Comparison of ENCODE assay signal across 8 mouse cellular contexts in genomic region chr7:29523700-29524099, GRCm38 (mm10). TPM values are rescaled to one million over a fixed set of nuclear protein-coding genes. Genes with fewer than 3 reads are reported as not detected.
DNase-seq lines count a peak whose midpoint lies in the region; ATAC-seq and TF ChIP-seq lines count a peak whose summit lies in the region.

No protein-coding gene starts in this region.

- H3K4me3 ChIP-seq in intestine, postnatal 0 days (ENCODE audit: low read depth, low read length) = no peak overlapping the region
- no peak overlapping the region for H3K4me3 ChIP-seq in intestine, embryonic 16.5 days (ENCODE audit: low read length)
- no peak overlapping the region for H3K4me3 ChIP-seq in forebrain, embryonic 13.5 days
- no peak overlapping the region for H3K4me3 ChIP-seq in hindbrain, embryonic 14.5 days (replicated peaks; ENCODE audit: low read length)

- no peaks in the 10 kb centered on the region for H3K9me3 ChIP-seq in intestine, postnatal 0 days (ENCODE audit: control insufficient read depth)
- no peaks in the 10 kb centered on the region for H3K9me3 ChIP-seq in intestine, embryonic 16.5 days (ENCODE audit: control insufficient read depth, low read length)
- no peaks in the 10 kb centered on the region for H3K9me3 ChIP-seq in forebrain, embryonic 13.5 days (replicated peaks)
- no peaks in the 10 kb centered on the region for H3K9me3 ChIP-seq in hindbrain, embryonic 14.5 days (ENCODE audit: control insufficient read depth, low read length)

- H3K27ac ChIP-seq in intestine, postnatal 0 days (ENCODE audit: low read depth, low read length) = no peak overlapping the region
- no peak overlapping the region for H3K27ac ChIP-seq in intestine, embryonic 16.5 days (ENCODE audit: low read length)
- H3K27ac ChIP-seq in forebrain, embryonic 13.5 days = no peak overlapping the region
- no peak overlapping the region for H3K27ac ChIP-seq in hindbrain, embryonic 14.5 days

- no peaks in the 10 kb centered on the region for H3K36me3 ChIP-seq in intestine, postnatal 0 days (ENCODE audit: control insufficient read depth, insufficient read depth)
- no peaks in the 10 kb centered on the region for H3K36me3 ChIP-seq in intestine, embryonic 16.5 days (ENCODE audit: control insufficient read depth, insufficient read depth, low read length)
- no peaks in the 10 kb centered on the region for H3K36me3 ChIP-seq in forebrain, embryonic 13.5 days (ENCODE audit: poor library complexity, severe bottlenecking)
- no peaks in the 10 kb centered on the region for H3K36me3 ChIP-seq in hindbrain, embryonic 14.5 days (replicated peaks; ENCODE audit: control insufficient read depth, insufficient read depth)

- no peak for ATAC-seq in intestine, postnatal 0 days
- no peak for ATAC-seq in intestine, embryonic 16.5 days
- ATAC-seq in forebrain, embryonic 13.5 days = peak; percentile 30; the same call in 1 of the 2 replicates
- ATAC-seq in hindbrain, embryonic 14.5 days (ENCODE audit: low FRiP score) = 0 out of 2 replicates have a peak, but pooled peaks have one; percentile 14

- no peak overlapping the region for H3K4me2 ChIP-seq in intestine, postnatal 0 days (replicated peaks; ENCODE audit: low read depth)
- no peak overlapping the region for H3K4me2 ChIP-seq in intestine, embryonic 16.5 days (ENCODE audit: low read depth, low read length)
- H3K4me2 ChIP-seq in forebrain, embryonic 13.5 days = no peak overlapping the region
- H3K4me2 ChIP-seq in hindbrain, embryonic 14.5 days (replicated peaks) = no peak overlapping the region

- H3K4me1 ChIP-seq in intestine, postnatal 0 days (replicated peaks; ENCODE audit: control insufficient read depth, insufficient read depth, low read length) = no peaks in the 10 kb centered on the region
- H3K4me1 ChIP-seq in intestine, embryonic 16.5 days (ENCODE audit: control insufficient read depth, insufficient read depth, low read length) = peaks cover 7% of the 10 kb centered on the region; the same call in 1 of the 2 replicates
- peaks cover 7% of the 10 kb centered on the region for H3K4me1 ChIP-seq in forebrain, embryonic 13.5 days
- no peaks in the 10 kb centered on the region; the same call in 1 of the 2 replicates for H3K4me1 ChIP-seq in hindbrain, embryonic 14.5 days (replicated peaks; ENCODE audit: control insufficient read depth, insufficient read depth, low read length)

- TF ChIP-seq CTCF in intestine, postnatal 0 days (IDR thresholded peaks at IDR 0.05; ENCODE audit: low read depth) = peak; percentile 89
- peak; percentile 84 for TF ChIP-seq CTCF in brain, embryonic 14.5 days (IDR thresholded peaks at IDR 0.05; ENCODE audit: borderline replicate concordance, extremely low read depth, insufficient read depth, insufficient read length)

- under 1% methylated on average over 5 of the region's 5 CpGs for WGBS in intestine, postnatal 0 days
- WGBS in intestine, embryonic 16.5 days = under 1% methylated on average over 5 of the region's 5 CpGs
- WGBS in forebrain, embryonic 13.5 days = under 1% methylated on average over 5 of the region's 5 CpGs
- 2% methylated on average over 5 of the region's 5 CpGs for WGBS in hindbrain, embryonic 14.5 days

- DNase-seq in brain, embryonic 14.5 days (ENCODE audit: low read depth) = peak; percentile 86
- DNase-seq in hindbrain, embryonic 14.5 days (ENCODE audit: low spot score) = peak; percentile 81
- DNase-seq in left cerebral cortex, postnatal 36 days (ENCODE audit: low spot score in 2 of 2) = peak; percentile 64 to 70
- DNase-seq in natural killer cell, adult 2 months (ENCODE audit: low spot score in 2 of 2) = peak; percentile 22 to 57
- DNase-seq in testis, postnatal 14 days (ENCODE audit: low spot score) = peak; percentile 41

- no peaks in the 10 kb centered on the region for H3K27me3 ChIP-seq in intestine, postnatal 0 days (replicated peaks; ENCODE audit: control insufficient read depth, insufficient read depth, low read length)
- H3K27me3 ChIP-seq in intestine, embryonic 16.5 days (replicated peaks; ENCODE audit: control insufficient read depth, insufficient read depth, low read length) = no peaks in the 10 kb centered on the region
- H3K27me3 ChIP-seq in forebrain, embryonic 13.5 days = no peaks in the 10 kb centered on the region
- H3K27me3 ChIP-seq in hindbrain, embryonic 14.5 days (ENCODE audit: control insufficient read depth, insufficient read depth, low read length) = no peaks in the 10 kb centered on the region

- TF ChIP-seq POLR2A in brain, embryonic 14.5 days (IDR thresholded peaks at IDR 0.05; ENCODE audit: borderline replicate concordance, extremely low read depth, insufficient read depth, insufficient read length, poor library complexity, severe bottlenecking) = no peak

- H3K9ac ChIP-seq in intestine, postnatal 0 days (ENCODE audit: low read depth, low read length) = no peak overlapping the region
- H3K9ac ChIP-seq in intestine, embryonic 16.5 days (ENCODE audit: low read depth, low read length) = no peak overlapping the region
- no peak overlapping the region for H3K9ac ChIP-seq in forebrain, embryonic 13.5 days
- no peak overlapping the region for H3K9ac ChIP-seq in hindbrain, embryonic 14.5 days

- intact Hi-C loops in left cerebral cortex, postnatal 36 days (cut with DNase I) = loop anchor here (1.0 to 2.0 kb wide), 2 partner anchors 140 to 223 kb away; no protein-coding TSS in a partner anchor

RNA-seq across cellular contexts. Expression of gene Sipa1l3, which starts 5.3 kb away (rescaled TPM):
- polyA plus RNA-seq in intestine, postnatal 0 days (2015; fragmentation: Nextera tagmentation; extraction: Ambion mirVana) = 22.0 and 25.6 TPM in 2 replicates
- 22.9 and 24.1 TPM in 2 replicates for polyA plus RNA-seq in intestine, embryonic 16.5 days (2015; fragmentation: Nextera tagmentation; extraction: Ambion mirVana)
- polyA plus RNA-seq in brain, embryonic 14.5 days (2012; rRNA removed) = 24.3 and 49.4 TPM in 2 replicates
- 9.1 and 15.4 TPM in 2 replicates for polyA plus RNA-seq in forebrain, embryonic 13.5 days (2015; fragmentation: Nextera tagmentation; extraction: Ambion mirVana)
- 18.8 and 21.4 TPM in 2 replicates for polyA plus RNA-seq in hindbrain, embryonic 14.5 days (2014; fragmentation: Nextera tagmentation; extraction: Ambion mirVana)
- total RNA-seq in left cerebral cortex, postnatal 36 days (2021) = 10 to 100 TPM; 41.2 to 65.2 TPM

Comparison
In these comparisons a context has a peak if more than half of its experiments do, and no peak if none do; other contexts are left out.
1. ATAC-seq: peak in forebrain, embryonic 13.5 days (single experiment) and hindbrain, embryonic 14.5 days (single experiment); none in intestine, postnatal 0 days (single experiment) and intestine, embryonic 16.5 days (single experiment).
2. Peak in every context shown above with its lines, with median percentiles within 50 percentile points of each other: DNase-seq.